Mouse (Mus musculus) forebrain, embryonic 14.5 days (tissue): ENCODE results near the gene Rpl14. TPM values are rescaled to one million over a fixed set of nuclear protein-coding genes. Genes with fewer than 3 reads are reported as not detected.

Source experiments
- ATAC-seq: fragments of 200-750 bp; cut with Nextera tagmentation; 2 replicates; pipeline ENCODE4 v1.8.0; 2017; ENCODE audit warnings: mild to moderate bottlenecking, moderate library complexity
- DNase-seq: peaks from one replicate; pipeline ENCODE4 v3.0.0-alpha.2; 2015; ENCODE audit warnings: low spot score
- H3K27ac ChIP-seq: fragments of 300-500 bp; sonication (generic); 2 replicates; pipeline ENCODE4 v1.5.1; 2014; ENCODE audit warnings: low read depth, mild to moderate bottlenecking, control low read depth, low read length, moderate library complexity
- H3K27me3 ChIP-seq: fragments of 300-500 bp; sonication (generic); replicated peaks from 2 replicates; pipeline ENCODE4 v1.6.1; 2014; ENCODE audit warnings: low read length, control low read depth, mixed read lengths; ENCODE audit not compliant: control insufficient read depth, insufficient read depth
- H3K36me3 ChIP-seq: fragments of 300-500 bp; sonication (generic); 2 replicates; pipeline ENCODE4 v1.6.1; 2014; ENCODE audit warnings: low read length, control low read depth; ENCODE audit not compliant: control insufficient read depth, insufficient read depth
- H3K4me1 ChIP-seq: fragments of 300-500 bp; sonication (generic); 2 replicates; pipeline ENCODE4 v1.6.1; 2014; ENCODE audit warnings: antibody characterized with exemption, low read length, control low read depth; ENCODE audit not compliant: control insufficient read depth, insufficient read depth
- H3K4me2 ChIP-seq: fragments of 300-500 bp; sonication (generic); 2 replicates; pipeline ENCODE4 v1.6.1; 2014; ENCODE audit warnings: mild to moderate bottlenecking, control low read depth, low read length
- H3K4me3 ChIP-seq: fragments of 300-500 bp; sonication (generic); 2 replicates; pipeline ENCODE4 v1.5.1; 2014; ENCODE audit warnings: low read depth, low read length, control low read depth
- H3K9ac ChIP-seq: fragments of 300-500 bp; sonication (generic); 2 replicates; pipeline ENCODE4 v1.6.1; 2014; ENCODE audit warnings: mild to moderate bottlenecking, low read length, control low read depth, moderate library complexity
- H3K9me3 ChIP-seq: fragments of 300-500 bp; sonication (generic); replicated peaks from 2 replicates; pipeline ENCODE4 v1.6.1; 2016; ENCODE audit warnings: low read length, control low read depth, mixed read lengths; ENCODE audit not compliant: control insufficient read depth
- WGBS: fragments of 180-500 bp; shearing (Covaris S2); extraction: QIAGEN DNeasy Blood & Tissue Kit; methylation state at CpG from one replicate; pipeline ENCODE4 v1.1.7; 2014; 5-methylcytosine and 5-hydroxymethylcytosine counted together
- polyA plus RNA-seq: library from polyadenylated mRNA; unstranded; fragments of >200 nt; fragmentation: Nextera tagmentation; extraction: Ambion mirVana; gene quantifications from 2 replicates; pipeline ENCODE4 v1.2.1, GENCODE M21; 2014

The Rpl14 gene
- polyA plus RNA-seq, 1 experiment from 2014 or later: 595 TPM

GRCm38 (mm10) chr9:120539662-120540251 is 31.5 kb upstream of the Rpl14 start, which contains the start of gene Entpd3:
Gene Entpd3 (plus strand): TSS chr9:120539818.
- peaks cover 14% of the 10 kb centered on the region for H3K27me3 ChIP-seq
- H3K27ac ChIP-seq: no peak within 1 kb of the TSS
- H3K36me3 ChIP-seq: no peaks in the 10 kb centered on the region
- peak within 1 kb of the TSS; percentile 63 for H3K9ac ChIP-seq
- WGBS: 2% methylated on average over 31 of the region's 31 CpGs
- H3K4me1 ChIP-seq: no peaks in the 10 kb centered on the region
- H3K9me3 ChIP-seq: no peaks in the 10 kb centered on the region
- peak; percentile 29 for DNase-seq
- H3K4me2 ChIP-seq: peak within 1 kb of the TSS; percentile 73
- H3K4me3 ChIP-seq: peak within 1 kb of the TSS; percentile 34
- ATAC-seq: peak; percentile 34; the same call in 1 of the 2 replicates

DNA sequence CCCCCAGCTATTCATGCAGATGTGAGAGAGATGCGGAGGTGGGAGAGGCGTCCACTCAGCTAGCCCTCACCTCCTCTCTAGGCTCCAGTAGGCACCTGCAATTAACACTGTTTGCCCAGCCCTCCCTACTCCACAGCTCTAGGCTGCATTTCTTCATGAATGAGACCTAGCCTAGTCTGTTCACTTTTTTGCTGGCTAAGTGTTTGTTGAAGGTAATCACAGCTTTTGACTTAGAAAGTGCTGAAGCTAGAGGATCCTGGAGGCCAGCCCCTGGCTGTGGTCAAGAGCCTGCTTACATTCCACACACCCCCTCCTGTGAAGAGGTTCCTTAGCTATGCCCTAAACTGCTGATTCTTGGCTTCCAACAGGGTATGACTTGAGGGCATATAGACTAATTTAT is 29.8 kb upstream of the Rpl14 start:
- peaks cover 14% of the 10 kb centered on the region for H3K27me3 ChIP-seq
- H3K9ac ChIP-seq: no peak overlapping the region
- WGBS: no CpG with 5 or more reads among the region's 2 CpGs
- no peak overlapping the region for H3K4me3 ChIP-seq
- ATAC-seq (no peak), DNase-seq (no peak)
- H3K36me3 ChIP-seq: no peaks in the 10 kb centered on the region
- no peak overlapping the region for H3K27ac ChIP-seq
- no peaks in the 10 kb centered on the region for H3K9me3 ChIP-seq
- no peak overlapping the region for H3K4me2 ChIP-seq
- H3K4me1 ChIP-seq: no peaks in the 10 kb centered on the region

GRCm38 (mm10) chr9:120542241-120542640 is 29.0 kb upstream of the Rpl14 start:
- ATAC-seq (no peak), DNase-seq (no peak)
- Histone ChIP-seq H3K9me3 (no peaks in the 10 kb centered on the region), H3K4me1 (no peaks in the 10 kb centered on the region), H3K4me2 (no peak overlapping the region), H3K27ac (no peak overlapping the region), H3K36me3 (no peaks in the 10 kb centered on the region), H3K27me3 (peaks cover 14% of the 10 kb centered on the region), H3K4me3 (no peak overlapping the region), H3K9ac (no peak overlapping the region)
- WGBS: 43% methylated on average over 6 of the region's 6 CpGs

DNA sequence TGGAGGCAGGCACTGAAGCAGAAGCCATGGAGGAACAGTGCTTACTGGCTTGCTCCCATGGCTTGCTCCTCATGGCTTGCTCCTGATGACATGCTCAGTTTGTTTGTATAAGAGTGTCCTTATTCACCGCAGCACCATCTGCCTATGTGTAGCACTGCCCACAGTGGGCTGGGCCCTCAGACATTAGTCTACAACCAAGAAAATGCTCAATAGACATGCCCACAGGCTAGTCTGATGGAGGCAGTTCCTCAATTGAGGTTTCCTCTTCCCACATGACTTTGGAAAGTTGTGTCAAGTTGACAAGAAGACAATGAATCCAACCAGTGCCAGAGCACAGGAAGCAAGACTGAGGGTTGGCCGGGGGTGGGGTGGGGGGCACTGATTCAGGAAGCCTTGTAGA is 25.2 kb upstream of the Rpl14 start:
- Histone ChIP-seq H3K4me1 (no peaks in the 10 kb centered on the region), H3K36me3 (no peaks in the 10 kb centered on the region), H3K9me3 (no peaks in the 10 kb centered on the region), H3K4me3 (no peak overlapping the region), H3K27me3 (0 out of 2 replicates have a peak, but pooled peaks cover 3% of the 10 kb centered on the region), H3K27ac (no peak overlapping the region), H3K9ac (no peak overlapping the region), H3K4me2 (no peak overlapping the region)
- DNase-seq (no peak), ATAC-seq (no peak)
- WGBS: 87% methylated on average over 2 of the region's 2 CpGs

- 95% methylated on average over 9 of the region's 9 CpGs for WGBS
- no peaks in the 10 kb centered on the region for H3K9me3 ChIP-seq
- ATAC-seq: no peak
These were observed 24.8 kb upstream of the Rpl14 start for GRCm38 (mm10) chr9:120546482-120546881.

GRCm38 (mm10) chr9:120547026-120547668 is 24.1 kb upstream of the Rpl14 start:
- H3K9me3 ChIP-seq: no peaks in the 10 kb centered on the region
- no peaks in the 10 kb centered on the region for H3K4me1 ChIP-seq
- no peak overlapping the region for H3K27ac ChIP-seq
- H3K27me3 ChIP-seq: no peaks in the 10 kb centered on the region
- no peak for DNase-seq
- ATAC-seq: no peak
- no peak overlapping the region for H3K4me3 ChIP-seq
- H3K36me3 ChIP-seq: no peaks in the 10 kb centered on the region
- 36% methylated on average over 16 of the region's 16 CpGs for WGBS
- H3K9ac ChIP-seq: no peak overlapping the region
- H3K4me2 ChIP-seq: no peak overlapping the region

More at GRCm38 (mm10) chr9:120546482-120546881, 24.8 kb upstream of the Rpl14 start:
- H3K27ac ChIP-seq: no peak overlapping the region
- no peak overlapping the region for H3K9ac ChIP-seq
- H3K36me3 ChIP-seq: no peaks in the 10 kb centered on the region
- no peak for DNase-seq
- no peak overlapping the region for H3K4me2 ChIP-seq
- 0 out of 2 replicates have a peak, but pooled peaks cover under 1% of the 10 kb centered on the region for H3K27me3 ChIP-seq
- H3K4me1 ChIP-seq: no peaks in the 10 kb centered on the region
- no peak overlapping the region for H3K4me3 ChIP-seq

DNA sequence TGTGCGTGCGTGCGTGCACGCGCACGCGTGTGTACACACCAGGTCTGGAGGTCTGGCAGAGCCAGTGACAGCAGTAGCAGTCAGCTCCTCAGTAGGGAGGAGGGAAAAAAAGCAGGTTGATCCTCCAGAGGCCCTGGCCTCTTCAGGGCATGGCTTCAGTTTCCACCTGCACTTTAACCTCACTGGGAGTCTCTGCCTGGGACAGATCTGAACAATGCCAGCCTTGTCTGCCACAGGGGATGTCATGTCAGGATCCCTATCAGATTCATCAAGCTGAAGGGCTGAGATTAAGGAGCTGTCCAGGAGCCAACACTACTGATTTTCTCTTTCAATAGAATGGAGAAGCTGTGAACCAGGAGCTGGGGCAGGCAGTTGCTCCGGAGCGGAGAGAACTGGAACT is 20.5 kb upstream of the Rpl14 start:
- DNase-seq: no peak
- no peak for ATAC-seq
- H3K4me3 ChIP-seq: no peak overlapping the region
- H3K36me3 ChIP-seq: no peaks in the 10 kb centered on the region
- WGBS: 97% methylated on average over 9 of the region's 9 CpGs
- no peaks in the 10 kb centered on the region for H3K9me3 ChIP-seq
- no peak overlapping the region for H3K4me2 ChIP-seq
- no peaks in the 10 kb centered on the region for H3K27me3 ChIP-seq
- no peaks in the 10 kb centered on the region for H3K4me1 ChIP-seq
- no peak overlapping the region for H3K9ac ChIP-seq
- no peak overlapping the region for H3K27ac ChIP-seq

DNA sequence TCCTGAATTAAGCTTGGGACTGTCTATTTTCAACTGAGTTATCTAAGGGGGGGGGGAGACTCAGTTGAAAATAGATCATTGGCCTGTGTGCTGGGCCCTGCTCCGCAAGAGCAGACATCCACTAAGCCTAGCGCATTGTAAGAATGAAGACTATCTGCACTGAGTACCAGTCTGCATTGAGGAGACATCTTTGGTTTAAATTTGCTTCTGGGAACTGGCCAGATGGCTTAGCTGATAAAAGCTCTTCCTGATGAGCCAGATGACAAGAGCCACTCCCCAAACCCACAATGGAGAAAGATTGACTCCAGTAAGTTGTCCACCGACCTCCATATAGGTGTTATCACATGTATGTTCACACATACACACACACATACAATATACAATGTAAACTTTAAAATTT is 7.7 kb upstream of the Rpl14 start:
- WGBS: 84% methylated on average over 3 of the region's 3 CpGs
- no peak overlapping the region for H3K4me3 ChIP-seq
- no peak for DNase-seq
- H3K9ac ChIP-seq: no peak overlapping the region
- no peaks in the 10 kb centered on the region for H3K36me3 ChIP-seq
- no peak overlapping the region for H3K4me2 ChIP-seq
- H3K27me3 ChIP-seq: no peaks in the 10 kb centered on the region
- no peaks in the 10 kb centered on the region for H3K9me3 ChIP-seq
- ATAC-seq: no peak
- H3K4me1 ChIP-seq: no peaks in the 10 kb centered on the region
- no peak overlapping the region for H3K27ac ChIP-seq

- DNase-seq (no peak), ATAC-seq (no peak)
- WGBS: 76% methylated on average over 2 of the region's 2 CpGs
- H3K27me3 ChIP-seq: no peaks in the 10 kb centered on the region
- no peaks in the 10 kb centered on the region for H3K9me3 ChIP-seq
- H3K27ac ChIP-seq: no peak overlapping the region
- H3K4me2 ChIP-seq: no peak overlapping the region
- no peaks in the 10 kb centered on the region for H3K4me1 ChIP-seq
- no peaks in the 10 kb centered on the region for H3K36me3 ChIP-seq
- no peak overlapping the region for H3K9ac ChIP-seq
- H3K4me3 ChIP-seq: no peak overlapping the region
These were observed 7.0 kb upstream of the Rpl14 start for GRCm38 (mm10) chr9:120564247-120564646.
